Mouse (Mus musculus) olfactory bulb, adult 2 months (tissue): ENCODE results near the gene 2510002D24Rik.

Experiments
- CTCF ChIP-seq: fragments of 200-500 bp; IDR thresholded peaks from 2 replicates; pipeline ENCODE4 v1.5.1; 2012; ENCODE audit warnings: low read depth, mild to moderate bottlenecking, low read length, moderate library complexity; ENCODE audit not compliant: insufficient read depth
- POLR2A ChIP-seq: fragments of 200-500 bp; IDR thresholded peaks from 2 replicates; pipeline ENCODE4 v1.6.1; 2012; ENCODE audit warnings: mild to moderate bottlenecking, low read depth, low read length, moderate library complexity; ENCODE audit not compliant: insufficient read depth

- no peak for TF ChIP-seq POLR2A
- TF ChIP-seq CTCF: no peak
Measured at GRCm38 (mm10) chr16:18796645-18797044, 39.7 kb upstream of the 2510002D24Rik start.
